In the genomic region with DNA sequence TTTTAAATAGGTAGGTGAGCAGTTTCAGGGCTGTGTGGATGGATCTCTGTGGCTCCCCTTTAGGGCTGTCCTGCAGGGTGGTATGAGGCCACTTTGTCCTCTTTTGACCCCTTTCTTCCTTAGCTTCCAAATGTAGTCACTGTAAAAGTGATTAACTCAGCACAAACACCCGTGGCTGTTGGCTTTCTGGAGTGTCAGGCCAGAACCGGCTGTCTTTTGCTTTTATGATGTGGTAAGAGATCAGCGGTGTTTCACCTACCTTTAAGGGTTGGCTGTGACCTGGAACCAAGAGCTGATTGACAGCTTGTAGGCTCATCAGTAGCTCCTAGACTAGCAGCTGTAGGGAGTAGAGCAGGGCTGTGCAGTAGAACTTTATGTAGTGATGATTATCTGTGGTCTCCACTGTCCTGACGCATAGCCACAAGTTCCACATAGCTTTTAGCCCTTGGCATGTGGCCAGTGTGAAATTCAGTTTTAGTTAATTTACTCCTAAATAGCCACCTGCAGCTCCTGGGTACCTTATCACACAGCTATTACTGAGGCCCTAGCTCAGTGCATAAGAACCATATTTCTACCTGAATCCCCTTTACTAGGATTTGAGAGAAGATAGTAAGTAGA, we compare ENCODE assay signal across 17 mouse cellular contexts. TPM values are rescaled to one million over a fixed set of nuclear protein-coding genes. Genes with fewer than 3 reads are reported as not detected.
DNase-seq lines count a peak whose midpoint lies in the region; ATAC-seq and TF ChIP-seq lines count a peak whose summit lies in the region.
"Had no signal": no experiment of that assay in that cellular context is flagged by ENCODE, and none has a peak within 500 bp of the region (broad histone marks: within the 10 kb centered on the region; RNA-seq: fewer than 3 reads in every experiment).

No protein-coding gene starts in this region.

- H3K9me3 ChIP-seq in heart, embryonic 15.5 days (replicated peaks), result no peaks in the 10 kb centered on the region
- H3K9me3 ChIP-seq in liver, embryonic 14.5 days (ENCODE audit: control insufficient read depth, low read length), result no peaks in the 10 kb centered on the region
- H3K9me3 ChIP-seq: forebrain, embryonic 15.5 days; hindbrain, embryonic 12.5 days; liver, embryonic 15.5 days; neural tube, embryonic 12.5 days had no signal

- no peak for ATAC-seq in heart, embryonic 15.5 days (replicated peaks; ENCODE audit: insufficient number of reproducible peaks, insufficient read depth, low FRiP score, low read depth)
- no peak for ATAC-seq in liver, embryonic 14.5 days (ENCODE audit: insufficient read depth)
- ATAC-seq: CD4-positive, CD25-positive, alpha-beta regulatory T cell, adult 4 months; forebrain, embryonic 15.5 days; intestine, embryonic 16.5 days had no signal

- H3K27me3 ChIP-seq in heart, embryonic 15.5 days, result no peaks in the 10 kb centered on the region
- H3K27me3 ChIP-seq in liver, embryonic 14.5 days (ENCODE audit: control insufficient read depth, insufficient read depth, low read length), result no peaks in the 10 kb centered on the region; the same call in 1 of the 2 replicates
- H3K27me3 ChIP-seq: forebrain, embryonic 15.5 days; hindbrain, embryonic 12.5 days; neural tube, embryonic 12.5 days had no signal

- H3K4me3 ChIP-seq in heart, embryonic 15.5 days, result no peak overlapping the region
- no peak overlapping the region for H3K4me3 ChIP-seq in liver, embryonic 14.5 days (ENCODE audit: insufficient read depth in 1 of 2, low read depth in 2 of 2, low read length in 2 of 2)
- H3K4me3 ChIP-seq: forebrain, embryonic 15.5 days; hindbrain, embryonic 12.5 days; left cerebral cortex, adult 2 months; neural tube, embryonic 12.5 days had no signal

- H3K4me1 ChIP-seq in heart, embryonic 15.5 days (replicated peaks), result peaks cover 74% of the 10 kb centered on the region
- H3K4me1 ChIP-seq in liver, embryonic 14.5 days (replicated peaks; ENCODE audit: control insufficient read depth in 2 of 2, insufficient read depth in 2 of 2, low read length in 1 of 2), result peaks cover 66 to 80% of the 10 kb centered on the region in 2 experiments

- H3K4me2 ChIP-seq in heart, embryonic 15.5 days, result no peak overlapping the region; the same call in 1 of the 2 replicates
- H3K4me2 ChIP-seq in liver, embryonic 14.5 days (ENCODE audit: low read depth), result peak overlapping the region; percentile 0; the same call in 1 of the 2 replicates
- H3K4me2 ChIP-seq: forebrain, embryonic 15.5 days; hindbrain, embryonic 12.5 days; neural tube, embryonic 12.5 days had no signal

- TF ChIP-seq CTCF in liver, embryonic 14.5 days (IDR thresholded peaks at IDR 0.05; ENCODE audit: low read depth), result no peak

- 36% methylated on average over 4 of the region's 4 CpGs for WGBS in heart, embryonic 15.5 days
- 24% methylated on average over 4 of the region's 4 CpGs for WGBS in liver, embryonic 14.5 days (ENCODE audit: insufficient replicate concordance)

- intact Hi-C loops in left cerebral cortex, postnatal 36 days (cut with DNase I), result no loop called here

- no peak for DNase-seq in heart, adult 11 months
- peak; percentile 27 for DNase-seq in thymus, postnatal 0 days (ENCODE audit: low spot score)
- DNase-seq in thymus, adult 18-20 months, result no peak
- no peak for DNase-seq in liver, embryonic 14.5 days (ENCODE audit: low read depth in 3 of 3, low spot score in 3 of 3)
- DNase-seq in left cerebral cortex, postnatal 36 days (ENCODE audit: low spot score in 2 of 2), result no peak
- no peak for DNase-seq in spleen, postnatal 10 days (ENCODE audit: low spot score in 2 of 2)
- DNase-seq: cerebellum, adult 8-10 months; embryo, embryonic 11 days; lung, postnatal 36 days had no signal

- TF ChIP-seq EP300 in liver, embryonic 14.5 days (IDR thresholded peaks at IDR 0.05; ENCODE audit: low read depth), result no peak

- peak overlapping the region; percentile 64 for H3K27ac ChIP-seq in heart, embryonic 15.5 days
- H3K27ac ChIP-seq in liver, embryonic 14.5 days, result no peak overlapping the region
- H3K27ac ChIP-seq: forebrain, embryonic 15.5 days; hindbrain, embryonic 12.5 days; left cerebral cortex, adult 2 months; neural tube, embryonic 12.5 days had no signal

- H3K36me3 ChIP-seq in heart, embryonic 15.5 days, result no peaks in the 10 kb centered on the region
- H3K36me3 ChIP-seq in liver, embryonic 14.5 days (replicated peaks; ENCODE audit: control insufficient read depth, insufficient read depth, low read depth), result no peaks in the 10 kb centered on the region
- H3K36me3 ChIP-seq: forebrain, embryonic 15.5 days; hindbrain, embryonic 12.5 days; liver, embryonic 15.5 days; neural tube, embryonic 12.5 days had no signal

- 0 out of 2 replicates have a peak overlapping the region, but pooled peaks have one; percentile 23 for H3K9ac ChIP-seq in heart, embryonic 15.5 days
- H3K9ac ChIP-seq in liver, embryonic 14.5 days (replicated peaks), result no peak overlapping the region
- H3K9ac ChIP-seq: forebrain, embryonic 15.5 days; hindbrain, embryonic 12.5 days; neural tube, embryonic 12.5 days had no signal

RNA-seq across cellular contexts. Expression of a gene that starts 11.0 kb away (rescaled TPM):
- 130 and 138 TPM in 2 replicates for polyA plus RNA-seq in heart, embryonic 15.5 days (2015; fragmentation: Nextera tagmentation; extraction: Ambion mirVana)
- 210 and 226 TPM in 2 replicates for polyA plus RNA-seq in thymus, postnatal 0 days (2015; fragmentation: Nextera tagmentation; extraction: Ambion mirVana)
- polyA plus RNA-seq in liver, embryonic 14.5 days (2012; rRNA removed), result 42.3 and 64.5 TPM in 2 replicates
- polyA plus RNA-seq in liver, embryonic 14.5 days (2014; fragmentation: Nextera tagmentation; extraction: Ambion mirVana), result 60.4 and 66.0 TPM in 2 replicates
- 10 to 100 TPM; 56.1 to 60.8 TPM for total RNA-seq in left cerebral cortex, postnatal 36 days (2021)

RNA-seq across cellular contexts. Expression of a gene that starts 13.4 kb away (rescaled TPM):
- 1.8 and 4.2 TPM in 2 replicates for polyA plus RNA-seq in heart, embryonic 15.5 days (2015; fragmentation: Nextera tagmentation; extraction: Ambion mirVana)
- polyA plus RNA-seq in thymus, postnatal 0 days (2015; fragmentation: Nextera tagmentation; extraction: Ambion mirVana), result 15.7 and 19.1 TPM in 2 replicates
- polyA plus RNA-seq in liver, embryonic 14.5 days (2012; rRNA removed), result 4.2 and 4.3 TPM in 2 replicates
- 1.6 TPM in 2 replicates for polyA plus RNA-seq in liver, embryonic 14.5 days (2014; fragmentation: Nextera tagmentation; extraction: Ambion mirVana)
- 10 to 100 TPM in 1 of 2 experiments, 1 to 10 TPM in 1; 7.8 to 13.5 TPM for total RNA-seq in left cerebral cortex, postnatal 36 days (2021)

RNA-seq across cellular contexts. Expression of a gene that starts 43.1 kb away (rescaled TPM):
- 17.7 and 22.9 TPM in 2 replicates for polyA plus RNA-seq in heart, embryonic 15.5 days (2015; fragmentation: Nextera tagmentation; extraction: Ambion mirVana)
- polyA plus RNA-seq in thymus, postnatal 0 days (2015; fragmentation: Nextera tagmentation; extraction: Ambion mirVana), result 4.3 and 5.3 TPM in 2 replicates
- 1.4 and 1.5 TPM in 2 replicates for polyA plus RNA-seq in liver, embryonic 14.5 days (2012; rRNA removed)
- polyA plus RNA-seq in liver, embryonic 14.5 days (2014; fragmentation: Nextera tagmentation; extraction: Ambion mirVana), result 0.67 and 0.75 TPM in 2 replicates
- 1 to 10 TPM; 2.2 TPM for total RNA-seq in left cerebral cortex, postnatal 36 days (2021)
